Mouse (Mus musculus) small intestine, adult 2 months (tissue): ENCODE results near the gene Serpinf2. TPM values are rescaled to one million over a fixed set of nuclear protein-coding genes. Genes with fewer than 3 reads are reported as not detected.

Source experiments
- H3K27ac ChIP-seq: fragments of 200-500 bp; 2 replicates; pipeline ENCODE4 v1.5.1; 2012; ENCODE audit warnings: low read depth, low read length, control low read depth, inconsistent platforms; ENCODE audit not compliant: insufficient read depth
- H3K27me3 ChIP-seq: fragments of 200-500 bp; 2 replicates; pipeline ENCODE4 v1.6.1; 2012; ENCODE audit warnings: mild to moderate bottlenecking, moderate library complexity, low read length, inconsistent platforms; ENCODE audit not compliant: control insufficient read depth, insufficient read depth
- H3K36me3 ChIP-seq: fragments of 200-500 bp; 2 replicates; pipeline ENCODE4 v1.6.1; 2012; ENCODE audit warnings: mild to moderate bottlenecking, low read length, control low read depth, inconsistent platforms; ENCODE audit not compliant: control insufficient read depth, insufficient read depth
- H3K4me1 ChIP-seq: fragments of 200-500 bp; 2 replicates; pipeline ENCODE4 v1.6.1; 2012; ENCODE audit warnings: low read length, inconsistent platforms, mixed read lengths; ENCODE audit not compliant: control insufficient read depth, insufficient read depth, insufficient read length
- H3K4me3 ChIP-seq: fragments of 200-500 bp; 2 replicates; pipeline ENCODE4 v1.5.1; 2012; ENCODE audit warnings: low read depth, mild to moderate bottlenecking, control low read depth, inconsistent platforms, low read length, moderate library complexity
- CTCF ChIP-seq: fragments of 200-500 bp; IDR thresholded peaks from 2 replicates; pipeline ENCODE4 v1.5.1; 2012; ENCODE audit warnings: low read depth, mild to moderate bottlenecking, control low read depth, inconsistent platforms, low read length, moderate library complexity, mixed read lengths; ENCODE audit not compliant: insufficient replicate concordance, insufficient read length; ENCODE audit errors: extremely low read depth
- POLR2A ChIP-seq: fragments of 200-500 bp; IDR thresholded peaks from 2 replicates; pipeline ENCODE4 v1.6.1; 2012; ENCODE audit warnings: low read depth, mild to moderate bottlenecking, control low read depth, inconsistent platforms, low read length, moderate library complexity
- WGBS: fragments of 180-500 bp; shearing (Covaris S2); methylation state at CpG from one replicate; pipeline ENCODE4 v1.1.7; 2018; 5-methylcytosine and 5-hydroxymethylcytosine counted together
- polyA plus RNA-seq: library from polyadenylated mRNA; depleted of rRNA; stranded (reverse); fragments of >200 nt; gene quantifications from 2 replicates; pipeline ENCODE4 v1.2.3, GENCODE M21; 2012

Serpinf2 gene
- polyA plus RNA-seq, 1 experiment: 4.3 TPM

DNA sequence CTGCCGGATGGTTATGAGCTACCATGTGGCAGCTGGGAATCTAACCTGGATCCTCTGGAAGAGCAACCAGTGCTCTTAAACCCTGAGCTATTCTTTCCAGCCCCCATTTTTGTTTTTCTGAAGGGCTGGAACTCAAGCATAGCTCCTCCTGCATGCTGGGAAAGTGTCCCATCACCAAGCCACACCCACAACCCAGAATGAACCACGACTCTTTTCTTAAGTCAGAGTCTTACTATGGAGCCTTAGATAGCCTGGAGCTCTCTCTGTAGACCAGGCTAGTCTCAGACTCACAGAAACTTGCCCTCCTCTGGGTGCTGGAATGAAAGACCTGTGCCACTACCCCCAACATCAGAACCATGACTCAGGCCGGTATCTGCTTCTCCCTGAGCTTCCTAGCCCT lies 9.2 kb upstream of the Serpinf2 start:
- peaks cover 53% of the 10 kb centered on the region for H3K36me3 ChIP-seq
- TF ChIP-seq POLR2A (no peak), CTCF (no peak)
- no peak overlapping the region for H3K27ac ChIP-seq
- no peak overlapping the region for H3K4me3 ChIP-seq
- peaks cover 5% of the 10 kb centered on the region; the same call in 1 of the 2 replicates for H3K4me1 ChIP-seq
- 81% methylated on average over 3 of the region's 3 CpGs for WGBS
- H3K27me3 ChIP-seq: no peaks in the 10 kb centered on the region

GRCm38 (mm10) chr11:75443711-75444110 lies 4.3 kb upstream of the Serpinf2 start:
- Histone ChIP-seq H3K27ac (no peak overlapping the region), H3K4me1 (0 out of 2 replicates have a peak, but pooled peaks cover 2% of the 10 kb centered on the region), H3K4me3 (no peak overlapping the region), H3K27me3 (no peaks in the 10 kb centered on the region), H3K36me3 (peaks cover 50% of the 10 kb centered on the region)
- TF ChIP-seq POLR2A (no peak), CTCF (no peak)
- WGBS: 87% methylated on average over 8 of the region's 8 CpGs

- peaks cover 30% of the 10 kb centered on the region for H3K36me3 ChIP-seq
- H3K27me3 ChIP-seq: no peaks in the 10 kb centered on the region
- H3K4me1 ChIP-seq: 0 out of 2 replicates have a peak, but pooled peaks cover 2% of the 10 kb centered on the region
- no peak overlapping the region for H3K4me3 ChIP-seq
- WGBS: 92% methylated on average over 16 of the region's 16 CpGs
- no peak overlapping the region for H3K27ac ChIP-seq
- TF ChIP-seq CTCF: no peak
- no peak for TF ChIP-seq POLR2A
Observed at GRCm38 (mm10) chr11:75441601-75442000, 2.2 kb upstream of the Serpinf2 start.

GRCm38 (mm10) chr11:75441034-75441433 lies 1.6 kb upstream of the Serpinf2 start:
- no peaks in the 10 kb centered on the region for H3K27me3 ChIP-seq
- 83% methylated on average over 7 of the region's 7 CpGs for WGBS
- H3K4me3 ChIP-seq: no peak overlapping the region
- TF ChIP-seq POLR2A (no peak), CTCF (no peak)
- H3K4me1 ChIP-seq: 0 out of 2 replicates have a peak, but pooled peaks cover 2% of the 10 kb centered on the region
- no peak overlapping the region for H3K27ac ChIP-seq
- peaks cover 30% of the 10 kb centered on the region for H3K36me3 ChIP-seq

DNA sequence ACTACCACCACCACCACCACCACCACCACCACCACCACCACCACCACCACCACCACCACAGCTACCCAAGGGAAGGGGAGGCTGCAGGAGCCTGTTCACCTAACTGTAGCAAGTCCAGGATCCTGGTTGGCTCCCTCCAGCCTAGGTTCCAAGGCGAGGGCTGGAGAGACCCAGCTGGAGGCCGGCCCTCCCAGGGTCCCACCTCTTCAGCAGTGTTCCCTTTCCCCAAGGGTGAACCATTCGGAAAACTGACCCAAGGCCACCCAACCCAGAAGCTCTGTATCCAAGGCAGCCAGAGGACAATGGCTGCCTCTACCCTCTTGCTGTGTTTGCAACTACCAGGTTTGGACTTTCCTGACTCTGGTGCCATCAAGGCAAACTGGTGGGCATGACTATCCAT lies 560 bp upstream of the Serpinf2 start:
- 0 out of 2 replicates have a peak, but pooled peaks cover 2% of the 10 kb centered on the region for H3K4me1 ChIP-seq
- peaks cover 20% of the 10 kb centered on the region for H3K36me3 ChIP-seq
- WGBS: 93% methylated on average over 3 of the region's 3 CpGs
- no peak overlapping the region for H3K27ac ChIP-seq
- no peak overlapping the region for H3K4me3 ChIP-seq
- no peaks in the 10 kb centered on the region for H3K27me3 ChIP-seq
- TF ChIP-seq POLR2A (no peak), CTCF (no peak)

DNA sequence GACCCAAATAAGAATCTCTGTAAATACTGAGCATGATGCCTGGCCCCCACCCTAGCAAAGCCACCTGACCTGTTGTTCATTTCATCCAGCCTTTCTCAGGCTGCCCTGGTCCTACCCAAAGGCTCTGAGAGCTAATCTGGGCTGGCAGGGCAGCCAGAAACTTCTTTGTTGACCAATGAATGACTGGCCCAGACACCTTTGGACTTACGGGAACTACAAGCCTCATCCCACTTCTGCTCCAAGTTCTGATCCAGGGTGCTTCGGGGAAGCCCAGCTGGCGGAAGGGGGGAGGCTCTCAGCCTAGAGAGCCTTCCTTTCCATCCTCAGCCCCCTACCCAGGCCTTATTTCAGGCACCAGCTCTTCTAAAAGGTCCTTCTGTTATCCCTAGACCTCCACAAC lies 587 bp downstream of the Serpinf2 start:
- H3K27ac ChIP-seq: no peak overlapping the region
- H3K27me3 ChIP-seq: no peaks in the 10 kb centered on the region
- H3K4me1 ChIP-seq: 0 out of 2 replicates have a peak, but pooled peaks cover 2% of the 10 kb centered on the region
- TF ChIP-seq POLR2A (no peak), CTCF (no peak)
- no peak overlapping the region for H3K4me3 ChIP-seq
- 55% methylated on average over 3 of the region's 3 CpGs for WGBS
- peaks cover 17% of the 10 kb centered on the region for H3K36me3 ChIP-seq

- no peak for TF ChIP-seq CTCF
- TF ChIP-seq POLR2A: no peak
- no peak overlapping the region for H3K4me3 ChIP-seq
- H3K27ac ChIP-seq: no peak overlapping the region
- H3K27me3 ChIP-seq: no peaks in the 10 kb centered on the region
- 89% methylated on average over 13 of the region's 13 CpGs for WGBS
- H3K4me1 ChIP-seq: 0 out of 2 replicates have a peak, but pooled peaks cover 2% of the 10 kb centered on the region
- H3K36me3 ChIP-seq: peaks cover 12% of the 10 kb centered on the region
Observed at GRCm38 (mm10) chr11:75438194-75438593, 1.2 kb downstream of the Serpinf2 start.

- 86% methylated on average over 5 of the region's 5 CpGs for WGBS
- Histone ChIP-seq H3K36me3 (no peaks in the 10 kb centered on the region), H3K27ac (no peak overlapping the region), H3K27me3 (no peaks in the 10 kb centered on the region), H3K4me3 (no peak overlapping the region), H3K4me1 (0 out of 2 replicates have a peak, but pooled peaks cover under 1% of the 10 kb centered on the region)
- TF ChIP-seq POLR2A (no peak), CTCF (no peak)
Observed at GRCm38 (mm10) chr11:75434138-75434537, 5.3 kb downstream of the Serpinf2 start.
